Mouse (Mus musculus) intestine, embryonic 16.5 days (tissue): ENCODE data around the gene Dmrta2. TPM values are rescaled to one million over a fixed set of nuclear protein-coding genes. Genes with fewer than 3 reads are reported as not detected.

Experiments
- ATAC-seq: fragments of 200-750 bp; cut with Nextera tagmentation; 2 replicates; pipeline ENCODE4 v1.8.0; 2017; ENCODE audit warnings: moderate TSS enrichment, moderate library complexity
- H3K27ac ChIP-seq: fragments of 300-500 bp; sonication (generic); 2 replicates; pipeline ENCODE4 v1.5.1; 2014; ENCODE audit warnings: mild to moderate bottlenecking, low read length
- H3K27me3 ChIP-seq: fragments of 300-500 bp; sonication (generic); replicated peaks from 2 replicates; pipeline ENCODE4 v1.6.1; 2014; ENCODE audit warnings: low read length, control low read depth, mixed read lengths; ENCODE audit not compliant: control insufficient read depth, insufficient read depth
- H3K36me3 ChIP-seq: fragments of 300-500 bp; sonication (generic); 2 replicates; pipeline ENCODE4 v1.6.1; 2014; ENCODE audit warnings: low read length, control low read depth; ENCODE audit not compliant: control insufficient read depth, insufficient read depth
- H3K4me1 ChIP-seq: fragments of 300-500 bp; sonication (generic); 2 replicates; pipeline ENCODE4 v1.6.1; 2014; ENCODE audit warnings: low read length, control low read depth, mixed read lengths; ENCODE audit not compliant: control insufficient read depth, insufficient read depth
- H3K4me2 ChIP-seq: fragments of 300-500 bp; sonication (generic); 2 replicates; pipeline ENCODE4 v1.6.1; 2014; ENCODE audit warnings: low read depth, low read length, control low read depth
- H3K4me3 ChIP-seq: fragments of 300-500 bp; sonication (generic); 2 replicates; pipeline ENCODE4 v1.5.1; 2014; ENCODE audit warnings: mild to moderate bottlenecking, low read length
- H3K9ac ChIP-seq: fragments of 300-500 bp; sonication (generic); 2 replicates; pipeline ENCODE4 v1.6.1; 2014; ENCODE audit warnings: low read depth, low read length
- H3K9me3 ChIP-seq: fragments of 300-500 bp; sonication (generic); 2 replicates; pipeline ENCODE4 v1.6.1; 2016; ENCODE audit warnings: low read length, control low read depth; ENCODE audit not compliant: control insufficient read depth
- WGBS: fragments of 180-500 bp; shearing (Covaris S2); extraction: QIAGEN DNeasy Blood & Tissue Kit; methylation state at CpG from one replicate; pipeline ENCODE4 v1.1.7; 2014; 5-methylcytosine and 5-hydroxymethylcytosine counted together
- polyA plus RNA-seq: library from polyadenylated mRNA; unstranded; fragments of >200 nt; fragmentation: Nextera tagmentation; extraction: Ambion mirVana; gene quantifications from 2 replicates; pipeline ENCODE4 v1.2.1, GENCODE M21; 2015

Gene Dmrta2
- polyA plus RNA-seq, 1 experiment from 2014 or later = not detected

GRCm38 (mm10) chr4:109983281-109984001 is 5.6 kb downstream of the Dmrta2 start:
- peaks cover 95% of the 10 kb centered on the region for H3K27me3 ChIP-seq
- H3K27ac ChIP-seq = no peak overlapping the region
- H3K4me1 ChIP-seq = peaks cover 21% of the 10 kb centered on the region
- no peak for ATAC-seq
- H3K9ac ChIP-seq = no peak overlapping the region
- H3K4me3 ChIP-seq = peak overlapping the region; percentile 20
- no peaks in the 10 kb centered on the region for H3K9me3 ChIP-seq
- H3K36me3 ChIP-seq = no peaks in the 10 kb centered on the region
- WGBS = 2% methylated on average over 49 of the region's 49 CpGs
- peak overlapping the region; percentile 31; the same call in 1 of the 2 replicates for H3K4me2 ChIP-seq

- H3K4me1 ChIP-seq = peaks cover 20% of the 10 kb centered on the region
- under 1% methylated on average over 24 of the region's 24 CpGs for WGBS
- H3K9me3 ChIP-seq = no peaks in the 10 kb centered on the region
- ATAC-seq = no peak
- H3K9ac ChIP-seq = no peak overlapping the region
- no peaks in the 10 kb centered on the region for H3K36me3 ChIP-seq
- no peak overlapping the region for H3K27ac ChIP-seq
- peak overlapping the region; percentile 20 for H3K4me3 ChIP-seq
- H3K27me3 ChIP-seq = peaks cover 95% of the 10 kb centered on the region
- H3K4me2 ChIP-seq = peak overlapping the region; percentile 31; the same call in 1 of the 2 replicates
These were observed 6.2 kb downstream of the Dmrta2 start for GRCm38 (mm10) chr4:109984011-109984411.

- WGBS = 1% methylated on average over 38 of the region's 38 CpGs
- Histone ChIP-seq H3K27me3 (peaks cover 95% of the 10 kb centered on the region), H3K9ac (no peak overlapping the region), H3K4me2 (no peak overlapping the region), H3K4me1 (peaks cover 19% of the 10 kb centered on the region), H3K27ac (no peak overlapping the region), H3K9me3 (no peaks in the 10 kb centered on the region), H3K4me3 (no peak overlapping the region), H3K36me3 (no peaks in the 10 kb centered on the region)
- ATAC-seq = no peak
These were observed 6.9 kb downstream of the Dmrta2 start for GRCm38 (mm10) chr4:109984496-109985423.

- Histone ChIP-seq H3K9ac (no peak overlapping the region), H3K4me1 (peaks cover 14% of the 10 kb centered on the region), H3K4me3 (no peak overlapping the region), H3K9me3 (no peaks in the 10 kb centered on the region), H3K36me3 (no peaks in the 10 kb centered on the region), H3K27me3 (peaks cover 89% of the 10 kb centered on the region), H3K4me2 (no peak overlapping the region), H3K27ac (no peak overlapping the region)
- WGBS = 3% methylated on average over 16 of the region's 16 CpGs
- no peak for ATAC-seq
These were observed 7.7 kb downstream of the Dmrta2 start for GRCm38 (mm10) chr4:109985424-109986172.

GRCm38 (mm10) chr4:109986301-109986700 is 8.4 kb downstream of the Dmrta2 start:
- Histone ChIP-seq H3K27ac (no peak overlapping the region), H3K27me3 (peaks cover 82% of the 10 kb centered on the region)
- WGBS = 4% methylated on average over 9 of the region's 9 CpGs

GRCm38 (mm10) chr4:109986748-109987355 is 9.0 kb downstream of the Dmrta2 start:
- ATAC-seq = no peak
- WGBS = 6% methylated on average over 13 of the region's 13 CpGs

More at GRCm38 (mm10) chr4:109986301-109986700, 8.4 kb downstream of the Dmrta2 start:
- Histone ChIP-seq H3K4me3 (no peak overlapping the region), H3K36me3 (no peaks in the 10 kb centered on the region), H3K4me2 (no peak overlapping the region), H3K4me1 (peaks cover 14% of the 10 kb centered on the region), H3K9me3 (no peaks in the 10 kb centered on the region), H3K9ac (no peak overlapping the region)
- no peak for ATAC-seq

GRCm38 (mm10) chr4:109987560-109988362 is 9.9 kb downstream of the Dmrta2 start:
- 4% methylated on average over 17 of the region's 20 CpGs for WGBS

More at GRCm38 (mm10) chr4:109986748-109987355, 9.0 kb downstream of the Dmrta2 start:
- Histone ChIP-seq H3K27ac (no peak overlapping the region), H3K27me3 (peaks cover 79% of the 10 kb centered on the region), H3K9ac (no peak overlapping the region), H3K4me1 (peaks cover 13% of the 10 kb centered on the region), H3K36me3 (no peaks in the 10 kb centered on the region), H3K4me2 (no peak overlapping the region), H3K4me3 (no peak overlapping the region), H3K9me3 (no peaks in the 10 kb centered on the region)

GRCm38 (mm10) chr4:109988411-109988810 is 10.6 kb downstream of the Dmrta2 start:
- H3K27ac ChIP-seq = no peak overlapping the region
- H3K27me3 ChIP-seq = peaks cover 67% of the 10 kb centered on the region
- H3K36me3 ChIP-seq = no peaks in the 10 kb centered on the region
- H3K9ac ChIP-seq = no peak overlapping the region
- 9% methylated on average over 5 of the region's 5 CpGs for WGBS
- no peaks in the 10 kb centered on the region for H3K9me3 ChIP-seq
- peaks cover 6% of the 10 kb centered on the region for H3K4me1 ChIP-seq
- ATAC-seq = no peak
- no peak overlapping the region for H3K4me2 ChIP-seq
- no peak overlapping the region for H3K4me3 ChIP-seq

More at GRCm38 (mm10) chr4:109987560-109988362, 9.9 kb downstream of the Dmrta2 start:
- H3K9me3 ChIP-seq = no peaks in the 10 kb centered on the region
- H3K9ac ChIP-seq = no peak overlapping the region
- H3K27ac ChIP-seq = no peak overlapping the region
- H3K4me3 ChIP-seq = no peak overlapping the region
- H3K27me3 ChIP-seq = peaks cover 72% of the 10 kb centered on the region
- no peak overlapping the region for H3K4me2 ChIP-seq
- peaks cover 6% of the 10 kb centered on the region for H3K4me1 ChIP-seq
- ATAC-seq = no peak
- no peaks in the 10 kb centered on the region for H3K36me3 ChIP-seq
